Mouse (Mus musculus) gastrocnemius, postnatal 25 days (tissue): ENCODE data around the gene Col17a1. TPM values are rescaled to one million over a fixed set of nuclear protein-coding genes. Genes with fewer than 3 reads are reported as not detected.

Source experiments
- total RNA-seq, 2 experiments: library from RNA; stranded (reverse); gene quantifications; 1 replicate in 1 of 2; 2 replicates in 1 of 2; pipeline ENCODE4 v1.2.3; 2021

Gene Col17a1
- total RNA-seq, 2 experiments from 2014 or later = 0.13 TPM

Other genes starting within 250 kb of the Col17a1 start
- gene Sh3pxd2a, start 227.7 kb downstream of the Col17a1 start, total RNA-seq = 10 to 100 TPM; 37.8 to 46.3 TPM
- gene Stn1, start 154.6 kb downstream of the Col17a1 start, total RNA-seq = 1 to 10 TPM; 5.8 to 6.0 TPM
- gene Slk, start 112.4 kb downstream of the Col17a1 start, total RNA-seq = 10 to 100 TPM; 25.0 to 27.9 TPM
- gene Sfr1, start 39.6 kb upstream of the Col17a1 start, total RNA-seq = 10 to 100 TPM; 73.9 to 74.9 TPM
- 10 to 100 TPM; 45.3 to 52.3 TPM for gene Gsto1, start 162.9 kb upstream of the Col17a1 start, total RNA-seq
- gene Gsto2, start 173.4 kb upstream of the Col17a1 start, total RNA-seq = under 1 TPM; 0.23 to 0.38 TPM
- not detected for gene Cfap43, start 227.2 kb upstream of the Col17a1 start, total RNA-seq
- gene Itprip, start 227.2 kb upstream of the Col17a1 start, total RNA-seq = under 1 TPM; 0.36 to 0.70 TPM
- not detected for gene Cfap58, start 245.6 kb upstream of the Col17a1 start, total RNA-seq